Mouse (Mus musculus) brain, adult 10 weeks (tissue): ENCODE results near the gene Gm28079. TPM values are rescaled to one million over a fixed set of nuclear protein-coding genes. Genes with fewer than 3 reads are reported as not detected.

Source experiments
- polyA plus RNA-seq: library from polyadenylated mRNA; stranded (reverse); fragments of 350-450 nt; fragmentation: Illumina TruSeq; extraction: RNeasy Lipid Tissue Mini Kit (QIAGEN cat#74804); gene quantifications from one replicate; pipeline ENCODE4 v1.2.3, GENCODE M21; 2015; ENCODE audit warnings: low read depth, low replicate concordance

Gene Gm28079
- polyA plus RNA-seq: not detected

GRCm38 (mm10) chrY:70014799-70015198 lies at the start of gene Gm28079:
TSS of gene Gm28079 (minus strand) at chrY:70014899.

